Comparison of ENCODE assay signal across 8 mouse cellular contexts in genomic region chr4:109201582-109202424, GRCm38 (mm10). TPM values are rescaled to one million over a fixed set of nuclear protein-coding genes. Genes with fewer than 3 reads are reported as not detected.
DNase-seq lines count a peak whose midpoint lies in the region; ATAC-seq lines count a peak whose summit lies in the region.

TSS of gene Osbpl9 (minus strand) at chr4:109202272.

- peak; percentile 93 to 96 for ATAC-seq in hematopoietic stem cell, adult 5-6 weeks (replicated peaks in 1 of 2; ENCODE audit: insufficient read depth in 1 of 2, low FRiP score in 2 of 2, low TSS enrichment in 1 of 2, low read depth in 1 of 2, poor library complexity in 2 of 2, severe bottlenecking in 2 of 2)
- ATAC-seq in lung, embryonic 16.5 days (ENCODE audit: low read depth) = peak; percentile 98

- H3K27ac ChIP-seq in lung, embryonic 16.5 days (ENCODE audit: low read length) = peak within 1 kb of the TSS; percentile 97

- WGBS in lung, embryonic 16.5 days = under 1% methylated on average over 59 of the region's 59 CpGs

- no peaks in the 10 kb centered on the region for H3K27me3 ChIP-seq in lung, embryonic 16.5 days (ENCODE audit: control insufficient read depth, insufficient read depth, low read depth, low read length)

- H3K4me2 ChIP-seq in lung, embryonic 16.5 days (ENCODE audit: low read depth, low read length) = peak within 1 kb of the TSS; percentile 78

- no peaks in the 10 kb centered on the region for H3K36me3 ChIP-seq in lung, embryonic 16.5 days (ENCODE audit: control insufficient read depth, insufficient read depth, low read length)

- H3K9ac ChIP-seq in lung, embryonic 16.5 days (ENCODE audit: low read length) = peak within 1 kb of the TSS; percentile 80

- peak; percentile 80 for DNase-seq in MEL-GATA-1-ER (ENCODE audit: extremely low read depth, low read depth)
- peak; percentile 99 for DNase-seq in cerebellum, adult 8-10 months
- DNase-seq in forelimb bud, embryonic 11.5 days (ENCODE audit: low read depth, low spot score) = peak; percentile 97
- peak; percentile 96 for DNase-seq in layer of hippocampus, adult 9-10 months (ENCODE audit: low spot score)
- peak; percentile 94 for DNase-seq in ovary, postnatal 10 days (ENCODE audit: low spot score)
- peak; percentile 99 to 100 for DNase-seq in thymus, postnatal 10 days (ENCODE audit: low spot score in 2 of 2)

- H3K4me1 ChIP-seq in lung, embryonic 16.5 days (replicated peaks; ENCODE audit: control insufficient read depth, insufficient read depth, low read length) = peaks cover 11% of the 10 kb centered on the region

- peak within 1 kb of the TSS; percentile 90 for H3K4me3 ChIP-seq in lung, embryonic 16.5 days (ENCODE audit: low read length)

- no peaks in the 10 kb centered on the region for H3K9me3 ChIP-seq in lung, embryonic 16.5 days (ENCODE audit: control insufficient read depth, low read length)

RNA-seq across cellular contexts. Expression of gene Osbpl9, which starts in this region (rescaled TPM):
- 124 and 147 TPM in 2 replicates for total RNA-seq in hematopoietic stem cell, adult 5-6 weeks (2017)
- 76.0 and 80.0 TPM in 2 replicates for polyA plus RNA-seq in lung, embryonic 16.5 days (2015; fragmentation: Nextera tagmentation; extraction: Ambion mirVana)

Comparison
In these comparisons a context has a peak if more than half of its experiments do, and no peak if none do; other contexts are left out.
1. Peak in every context shown above with its lines: DNase-seq, ATAC-seq, H3K4me3 ChIP-seq and H3K27ac ChIP-seq.